Mouse (Mus musculus) liver, embryonic 14.5 days (tissue): ENCODE data around the gene Serpinf2.

Experiments
- CTCF ChIP-seq: IDR thresholded peaks from 2 replicates; pipeline ENCODE4 v1.5.1; 2016; ENCODE audit warnings: antibody characterized with exemption, low read depth, control low read depth
- EP300 ChIP-seq: IDR thresholded peaks from 2 replicates; pipeline ENCODE4 v1.6.1; 2016; ENCODE audit warnings: antibody characterized with exemption, low read depth

DNA sequence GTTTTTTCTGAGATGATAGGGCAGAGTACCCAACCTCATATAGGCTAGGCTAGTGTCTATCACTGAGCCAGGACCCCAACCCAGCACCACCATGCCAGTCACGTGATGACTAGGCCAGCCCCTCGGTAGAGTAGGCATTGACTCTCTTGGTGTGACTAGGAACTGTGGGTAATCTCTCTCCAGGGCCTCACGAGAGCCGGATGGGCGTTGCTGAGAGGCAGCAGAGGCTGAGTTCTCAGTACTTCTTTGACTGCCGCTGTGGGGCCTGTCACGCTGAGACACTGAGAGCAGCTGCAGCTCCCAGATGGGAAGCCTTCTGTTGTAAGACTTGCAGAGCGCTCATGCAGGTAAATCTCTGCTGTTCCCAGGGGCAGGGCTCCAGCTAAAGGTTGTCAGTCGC, 39.3 kb downstream of the Serpinf2 start:
- TF ChIP-seq EP300 (no peak), CTCF (no peak)
